Mouse (Mus musculus): ENCODE data around the gene Pecam1. TPM values are rescaled to one million over a fixed set of nuclear protein-coding genes. Genes with fewer than 3 reads are reported as not detected.

Gene Pecam1
- polyA plus RNA-seq, 1 experiment from 2014 or later, result 26.0 TPM

- H3K4me1 ChIP-seq (ENCODE audit: control insufficient read depth, insufficient read depth, low read length), result peaks cover 1% of the 10 kb centered on the region
- ATAC-seq (ENCODE audit: insufficient number of reproducible peaks, low FRiP score, low TSS enrichment, low read depth) (no peak), DNase-seq (ENCODE audit: low spot score) (no peak)
- no peak overlapping the region for H3K4me2 ChIP-seq (ENCODE audit: low read depth, severe bottlenecking)
- no peaks in the 10 kb centered on the region for H3K36me3 ChIP-seq (ENCODE audit: control insufficient read depth, insufficient read depth, low read length)
- no peak overlapping the region for H3K9ac ChIP-seq (ENCODE audit: low read length)
- no peak overlapping the region for H3K4me3 ChIP-seq (ENCODE audit: low read depth, low read length)
- 46% methylated on average over 8 of the region's 8 CpGs for WGBS
- no peaks in the 10 kb centered on the region for H3K9me3 ChIP-seq (ENCODE audit: control insufficient read depth, low read length)
- no peak overlapping the region for H3K27ac ChIP-seq (replicated peaks; ENCODE audit: low read depth, low read length)
- no peaks in the 10 kb centered on the region for H3K27me3 ChIP-seq (ENCODE audit: control insufficient read depth, insufficient read depth, low read length)
Measured at GRCm38 (mm10) chr11:106669102-106669872, 81.1 kb downstream of the Pecam1 start.

GRCm38 (mm10) chr11:106668336-106668735 lies 82.1 kb downstream of the Pecam1 start:
- no peak for ATAC-seq (ENCODE audit: insufficient number of reproducible peaks, low FRiP score, low TSS enrichment, low read depth)
- no peak for DNase-seq (ENCODE audit: low spot score)
- H3K9ac ChIP-seq (ENCODE audit: low read length), result no peak overlapping the region
- H3K4me2 ChIP-seq (ENCODE audit: low read depth, severe bottlenecking), result no peak overlapping the region
- no peak overlapping the region for H3K27ac ChIP-seq (replicated peaks; ENCODE audit: low read depth, low read length)
- H3K36me3 ChIP-seq (ENCODE audit: control insufficient read depth, insufficient read depth, low read length), result no peaks in the 10 kb centered on the region
- no peak overlapping the region for H3K4me3 ChIP-seq (ENCODE audit: low read depth, low read length)
- no peaks in the 10 kb centered on the region for H3K4me1 ChIP-seq (ENCODE audit: control insufficient read depth, insufficient read depth, low read length)
- H3K27me3 ChIP-seq (ENCODE audit: control insufficient read depth, insufficient read depth, low read length), result no peaks in the 10 kb centered on the region
- H3K9me3 ChIP-seq (ENCODE audit: control insufficient read depth, low read length), result no peaks in the 10 kb centered on the region
- 86% methylated on average over 7 of the region's 7 CpGs for WGBS

- Histone ChIP-seq H3K36me3 (ENCODE audit: control insufficient read depth, insufficient read depth, low read length) (no peaks in the 10 kb centered on the region), H3K4me3 (ENCODE audit: low read depth, low read length) (no peak overlapping the region), H3K27me3 (ENCODE audit: control insufficient read depth, insufficient read depth, low read length) (no peaks in the 10 kb centered on the region), H3K4me2 (ENCODE audit: low read depth, severe bottlenecking) (no peak overlapping the region), H3K9me3 (ENCODE audit: control insufficient read depth, low read length) (no peaks in the 10 kb centered on the region), H3K27ac (replicated peaks; ENCODE audit: low read depth, low read length) (no peak overlapping the region), H3K9ac (ENCODE audit: low read length) (no peak overlapping the region), H3K4me1 (ENCODE audit: control insufficient read depth, insufficient read depth, low read length) (no peaks in the 10 kb centered on the region)
- 90% methylated on average over 11 of the region's 11 CpGs for WGBS
- ATAC-seq (ENCODE audit: insufficient number of reproducible peaks, low FRiP score, low TSS enrichment, low read depth) (no peak), DNase-seq (ENCODE audit: low spot score) (no peak)
Measured at GRCm38 (mm10) chr11:106667855-106668254, 82.6 kb downstream of the Pecam1 start.

- DNase-seq (ENCODE audit: low spot score) (no peak), ATAC-seq (ENCODE audit: insufficient number of reproducible peaks, low FRiP score, low TSS enrichment, low read depth) (no peak)
- Histone ChIP-seq H3K4me1 (ENCODE audit: control insufficient read depth, insufficient read depth, low read length) (no peaks in the 10 kb centered on the region), H3K27ac (replicated peaks; ENCODE audit: low read depth, low read length) (no peak overlapping the region), H3K4me2 (ENCODE audit: low read depth, severe bottlenecking) (no peak overlapping the region), H3K9me3 (ENCODE audit: control insufficient read depth, low read length) (no peaks in the 10 kb centered on the region), H3K27me3 (ENCODE audit: control insufficient read depth, insufficient read depth, low read length) (no peaks in the 10 kb centered on the region), H3K36me3 (ENCODE audit: control insufficient read depth, insufficient read depth, low read length) (no peaks in the 10 kb centered on the region), H3K4me3 (ENCODE audit: low read depth, low read length) (no peak overlapping the region), H3K9ac (ENCODE audit: low read length) (no peak overlapping the region)
- 86% methylated on average over 14 of the region's 14 CpGs for WGBS
Measured at GRCm38 (mm10) chr11:106666470-106667107, 83.8 kb downstream of the Pecam1 start.

- H3K9ac ChIP-seq (ENCODE audit: low read length), result no peak overlapping the region
- ATAC-seq (ENCODE audit: insufficient number of reproducible peaks, low FRiP score, low TSS enrichment, low read depth), result no peak
- H3K9me3 ChIP-seq (ENCODE audit: control insufficient read depth, low read length), result no peaks in the 10 kb centered on the region
- 90% methylated on average over 2 of the region's 2 CpGs for WGBS
- no peak overlapping the region for H3K27ac ChIP-seq (replicated peaks; ENCODE audit: low read depth, low read length)
- no peaks in the 10 kb centered on the region for H3K36me3 ChIP-seq (ENCODE audit: control insufficient read depth, insufficient read depth, low read length)
- H3K27me3 ChIP-seq (ENCODE audit: control insufficient read depth, insufficient read depth, low read length), result no peaks in the 10 kb centered on the region
- no peaks in the 10 kb centered on the region for H3K4me1 ChIP-seq (ENCODE audit: control insufficient read depth, insufficient read depth, low read length)
- no peak overlapping the region for H3K4me2 ChIP-seq (ENCODE audit: low read depth, severe bottlenecking)
- no peak for DNase-seq (ENCODE audit: low spot score)
- H3K4me3 ChIP-seq (ENCODE audit: low read depth, low read length), result no peak overlapping the region
Measured at GRCm38 (mm10) chr11:106665841-106666240, 84.6 kb downstream of the Pecam1 start.

- WGBS, result 96% methylated on average over 4 of the region's 4 CpGs
- no peak overlapping the region for H3K4me2 ChIP-seq (ENCODE audit: low read depth, severe bottlenecking)
Measured at GRCm38 (mm10) chr11:106665328-106665727, 85.1 kb downstream of the Pecam1 start.

GRCm38 (mm10) chr11:106664691-106665090 lies 85.7 kb downstream of the Pecam1 start:
- Histone ChIP-seq H3K9me3 (ENCODE audit: control insufficient read depth, low read length) (no peaks in the 10 kb centered on the region), H3K27me3 (ENCODE audit: control insufficient read depth, insufficient read depth, low read length) (no peaks in the 10 kb centered on the region), H3K4me1 (ENCODE audit: control insufficient read depth, insufficient read depth, low read length) (peaks cover 6% of the 10 kb centered on the region; the same call in 1 of the 2 replicates), H3K27ac (replicated peaks; ENCODE audit: low read depth, low read length) (no peak overlapping the region), H3K4me2 (ENCODE audit: low read depth, severe bottlenecking) (no peak overlapping the region), H3K9ac (ENCODE audit: low read length) (no peak overlapping the region), H3K36me3 (ENCODE audit: control insufficient read depth, insufficient read depth, low read length) (no peaks in the 10 kb centered on the region), H3K4me3 (ENCODE audit: low read depth, low read length) (no peak overlapping the region)
- DNase-seq (ENCODE audit: low spot score) (no peak), ATAC-seq (ENCODE audit: insufficient number of reproducible peaks, low FRiP score, low TSS enrichment, low read depth) (no peak)
- 79% methylated on average over 8 of the region's 8 CpGs for WGBS

More at GRCm38 (mm10) chr11:106665328-106665727, 85.1 kb downstream of the Pecam1 start:
- Histone ChIP-seq H3K9ac (ENCODE audit: low read length) (no peak overlapping the region), H3K4me3 (ENCODE audit: low read depth, low read length) (no peak overlapping the region), H3K4me1 (ENCODE audit: control insufficient read depth, insufficient read depth, low read length) (peaks cover 2% of the 10 kb centered on the region; the same call in 1 of the 2 replicates), H3K27ac (replicated peaks; ENCODE audit: low read depth, low read length) (no peak overlapping the region), H3K36me3 (ENCODE audit: control insufficient read depth, insufficient read depth, low read length) (no peaks in the 10 kb centered on the region), H3K9me3 (ENCODE audit: control insufficient read depth, low read length) (no peaks in the 10 kb centered on the region), H3K27me3 (ENCODE audit: control insufficient read depth, insufficient read depth, low read length) (no peaks in the 10 kb centered on the region)
- no peak for ATAC-seq (ENCODE audit: insufficient number of reproducible peaks, low FRiP score, low TSS enrichment, low read depth)
- no peak for DNase-seq (ENCODE audit: low spot score)

- H3K4me3 ChIP-seq (ENCODE audit: low read depth, low read length), result no peak overlapping the region
- no peaks in the 10 kb centered on the region for H3K27me3 ChIP-seq (ENCODE audit: control insufficient read depth, insufficient read depth, low read length)
- H3K9me3 ChIP-seq (ENCODE audit: control insufficient read depth, low read length), result no peaks in the 10 kb centered on the region
- H3K4me2 ChIP-seq (ENCODE audit: low read depth, severe bottlenecking), result no peak overlapping the region
- no peak overlapping the region for H3K27ac ChIP-seq (replicated peaks; ENCODE audit: low read depth, low read length)
- H3K4me1 ChIP-seq (ENCODE audit: control insufficient read depth, insufficient read depth, low read length), result peaks cover 8% of the 10 kb centered on the region; the same call in 1 of the 2 replicates
- DNase-seq (ENCODE audit: low spot score), result no peak
- WGBS, result 68% methylated on average over 6 of the region's 6 CpGs
- no peak for ATAC-seq (ENCODE audit: insufficient number of reproducible peaks, low FRiP score, low TSS enrichment, low read depth)
- H3K9ac ChIP-seq (ENCODE audit: low read length), result no peak overlapping the region
- no peaks in the 10 kb centered on the region for H3K36me3 ChIP-seq (ENCODE audit: control insufficient read depth, insufficient read depth, low read length)
Measured at GRCm38 (mm10) chr11:106663838-106664237, 86.6 kb downstream of the Pecam1 start.
